Mouse (Mus musculus): ENCODE measurements around the gene Gcgr. TPM values are rescaled to one million over a fixed set of nuclear protein-coding genes. Genes with fewer than 3 reads are reported as not detected.

The Gcgr gene
- total RNA-seq, 2 experiments from 2014 or later: 0.15 to 0.18 TPM

Other genes starting within 250 kb of the Gcgr start
- 1,000 to 10,000 TPM; 1,262 to 1,401 TPM for gene Actg1, start 182.2 kb upstream of the Gcgr start, total RNA-seq (2021)
- 1 to 10 TPM in 1 of 2 experiments, not detected in 1; 1.0 TPM for gene Fscn2, start 169.2 kb upstream of the Gcgr start, total RNA-seq (2021)
- gene Faap100, start 151.9 kb upstream of the Gcgr start, total RNA-seq (2021): 10 to 100 TPM; 17.3 to 21.6 TPM
- 10 to 100 TPM; 59.9 to 64.4 TPM for gene Nploc4, start 93.0 kb upstream of the Gcgr start, total RNA-seq (2021)
- gene Tspan10, start 88.1 kb upstream of the Gcgr start, total RNA-seq (2021): under 1 TPM in 1 of 2 experiments, not detected in 1; 0.30 TPM
- under 1 TPM; 0.48 to 0.90 TPM for gene Pde6g, start 77.2 kb upstream of the Gcgr start, total RNA-seq (2021)
- 10 to 100 TPM; 13.2 to 15.6 TPM for gene Oxld1, start 72.6 kb upstream of the Gcgr start, total RNA-seq (2021)
- gene Ccdc137, start 72.6 kb upstream of the Gcgr start, total RNA-seq (2021): 10 to 100 TPM; 25.3 to 31.8 TPM
- 10 to 100 TPM; 48.3 to 49.8 TPM for gene Arl16, start 63.1 kb upstream of the Gcgr start, total RNA-seq (2021)
- 10 to 100 TPM; 70.4 to 71.7 TPM for gene Mrpl12, start 46.1 kb upstream of the Gcgr start, total RNA-seq (2021)
- gene Slc25a10, start 38.9 kb upstream of the Gcgr start, total RNA-seq (2021): 10 to 100 TPM; 18.7 to 20.4 TPM
- gene Mcrip1, start 19.0 kb downstream of the Gcgr start, total RNA-seq (2021): 10 to 100 TPM; 71.3 to 71.6 TPM
- not detected for gene Ppp1r27, start 20.4 kb downstream of the Gcgr start, total RNA-seq (2021)
- 100 to 1,000 TPM; 118 to 122 TPM for gene P4hb, start 42.6 kb downstream of the Gcgr start, total RNA-seq (2021)
- gene Arhgdia, start 50.9 kb downstream of the Gcgr start, total RNA-seq (2021): 100 to 1,000 TPM; 266 to 282 TPM
- gene Alyref, start 67.7 kb downstream of the Gcgr start, total RNA-seq (2021): 10 to 100 TPM; 60.0 to 67.6 TPM
- gene Anapc11, start 67.7 kb downstream of the Gcgr start, total RNA-seq (2021): 100 to 1,000 TPM in 1 of 2 experiments, 10 to 100 TPM in 1; 85.0 to 103 TPM
- gene Npb, start 77.8 kb downstream of the Gcgr start, total RNA-seq (2021): 1 to 10 TPM; 1.2 to 1.8 TPM
- 100 to 1,000 TPM; 138 to 157 TPM for gene Pcyt2, start 87.2 kb downstream of the Gcgr start, total RNA-seq (2021)
- gene Sirt7, start 94.5 kb downstream of the Gcgr start, total RNA-seq (2021): 10 to 100 TPM; 40.7 to 41.5 TPM
- gene Mafg, start 102.9 kb downstream of the Gcgr start, total RNA-seq (2021): 10 to 100 TPM; 77.3 to 86.3 TPM
- gene Pycr1, start 113.1 kb downstream of the Gcgr start, total RNA-seq (2021): 1 to 10 TPM; 1.8 to 2.1 TPM
- 1 to 10 TPM; 4.2 to 4.4 TPM for gene Myadml2, start 117.5 kb downstream of the Gcgr start, total RNA-seq (2021)
- 1 to 10 TPM; 3.6 to 3.7 TPM for gene Notum, start 130.5 kb downstream of the Gcgr start, total RNA-seq (2021)
- gene Aspscr1, start 142.3 kb downstream of the Gcgr start, total RNA-seq (2021): 10 to 100 TPM; 45.6 to 47.6 TPM
- gene Cenpx, start 183.0 kb downstream of the Gcgr start, total RNA-seq (2021): 10 to 100 TPM; 15.5 to 15.7 TPM
- gene Lrrc45, start 183.2 kb downstream of the Gcgr start, total RNA-seq (2021): 10 to 100 TPM; 56.6 to 69.3 TPM
- gene Rac3, start 190.8 kb downstream of the Gcgr start, total RNA-seq (2021): 10 to 100 TPM; 36.5 to 41.0 TPM
- 10 to 100 TPM in 1 of 2 experiments, 1 to 10 TPM in 1; 8.1 to 10.8 TPM for gene Dcxr, start 196.6 kb downstream of the Gcgr start, total RNA-seq (2021)
- gene Cbr2, start 201.4 kb downstream of the Gcgr start, total RNA-seq (2021): 1 to 10 TPM; 1.7 to 2.3 TPM
- gene Hmga1b, start 232.1 kb downstream of the Gcgr start, total RNA-seq (2021): 10 to 100 TPM; 19.5 to 20.1 TPM

Measured in layer of hippocampus, postnatal 36 days (tissue).